Mouse (Mus musculus): Measurements from ENCODE around the gene Tctex1d4. TPM values are rescaled to one million over a fixed set of nuclear protein-coding genes. Genes with fewer than 3 reads are reported as not detected.

The Tctex1d4 gene
- polyA plus RNA-seq (2015; fragmentation: Nextera tagmentation; extraction: Ambion mirVana): not detected in 2 replicates

- Histone ChIP-seq H3K9ac (replicated peaks) (peak within 1 kb of the TSS; percentile 59), H3K36me3 (peaks cover 31% of the 10 kb centered on the region), H3K4me1 (replicated peaks) (peaks cover 37% of the 10 kb centered on the region), H3K9me3 (no peaks in the 10 kb centered on the region), H3K4me2 (replicated peaks) (0 out of 2 replicates have a peak within 1 kb of the TSS, but pooled peaks have one; percentile 9), H3K27me3 (no peaks in the 10 kb centered on the region), H3K27ac (peak within 1 kb of the TSS; percentile 80), H3K4me3 (replicated peaks) (no peak within 1 kb of the TSS)
- no peak for ATAC-seq
- 89% methylated on average over 9 of the region's 9 CpGs for WGBS
Measured at GRCm38 (mm10) chr4:117126675-117127290, at the start of gene Tctex1d4. Tctex1d4 (plus strand) TSS chr4:117126794.

GRCm38 (mm10) chr4:117087948-117088640 is 38.5 kb upstream of the Tctex1d4 start:
- Histone ChIP-seq H3K27ac (no peak overlapping the region), H3K27me3 (no peaks in the 10 kb centered on the region), H3K9me3 (no peaks in the 10 kb centered on the region; the same call in 1 of the 2 replicates), H3K9ac (replicated peaks) (no peak overlapping the region), H3K4me2 (replicated peaks) (no peak overlapping the region), H3K4me3 (replicated peaks) (no peak overlapping the region), H3K4me1 (replicated peaks) (no peaks in the 10 kb centered on the region), H3K36me3 (peaks cover 29% of the 10 kb centered on the region)
- no peak for ATAC-seq
- 82% methylated on average over 7 of the region's 7 CpGs for WGBS

GRCm38 (mm10) chr4:117090586-117090985 is 36.0 kb upstream of the Tctex1d4 start:
- Histone ChIP-seq H3K4me3 (replicated peaks) (no peak overlapping the region), H3K27ac (no peak overlapping the region), H3K9me3 (no peaks in the 10 kb centered on the region; the same call in 1 of the 2 replicates), H3K4me1 (replicated peaks) (peaks cover 3% of the 10 kb centered on the region), H3K36me3 (peaks cover 21% of the 10 kb centered on the region), H3K9ac (replicated peaks) (no peak overlapping the region), H3K27me3 (peaks cover 17% of the 10 kb centered on the region), H3K4me2 (replicated peaks) (no peak overlapping the region)
- ATAC-seq: no peak
- WGBS: 85% methylated on average over 7 of the region's 7 CpGs

- Histone ChIP-seq H3K4me3 (replicated peaks) (no peak overlapping the region), H3K9ac (replicated peaks) (no peak overlapping the region), H3K36me3 (no peaks in the 10 kb centered on the region), H3K9me3 (no peaks in the 10 kb centered on the region; the same call in 1 of the 2 replicates), H3K27me3 (peaks cover 49% of the 10 kb centered on the region), H3K4me2 (replicated peaks) (no peak overlapping the region), H3K27ac (no peak overlapping the region), H3K4me1 (replicated peaks) (peaks cover 36% of the 10 kb centered on the region)
- no peak for ATAC-seq
- WGBS: 77% methylated on average over 3 of the region's 3 CpGs
Measured at GRCm38 (mm10) chr4:117094626-117095361, 31.8 kb upstream of the Tctex1d4 start.

- peaks cover 36% of the 10 kb centered on the region for H3K4me1 ChIP-seq (replicated peaks)
- ATAC-seq: peak; percentile 89
- H3K27me3 ChIP-seq: peaks cover 51% of the 10 kb centered on the region
- H3K36me3 ChIP-seq: no peaks in the 10 kb centered on the region; the same call in 1 of the 2 replicates
- WGBS: under 1% methylated on average over 50 of the region's 50 CpGs
- peak within 1 kb of the TSS; percentile 88 for H3K4me2 ChIP-seq (replicated peaks)
- peak within 1 kb of the TSS; percentile 58 for H3K4me3 ChIP-seq (replicated peaks)
- peak within 1 kb of the TSS; percentile 71 for H3K27ac ChIP-seq
- H3K9me3 ChIP-seq: no peaks in the 10 kb centered on the region; the same call in 1 of the 2 replicates
- H3K9ac ChIP-seq (replicated peaks): peak within 1 kb of the TSS; percentile 75
Measured at GRCm38 (mm10) chr4:117095551-117096452, 30.8 kb upstream of the Tctex1d4 start, which contains the start of gene Ptch2. Ptch2 (plus strand) TSS chr4:117096075.

GRCm38 (mm10) chr4:117096666-117097065 is 29.9 kb upstream of the Tctex1d4 start:
- peak overlapping the region; percentile 58 for H3K4me3 ChIP-seq (replicated peaks)
- H3K4me2 ChIP-seq (replicated peaks): peak overlapping the region; percentile 88
- WGBS: 9% methylated on average over 5 of the region's 5 CpGs
- H3K9ac ChIP-seq (replicated peaks): peak overlapping the region; percentile 75
- H3K9me3 ChIP-seq: no peaks in the 10 kb centered on the region
- H3K4me1 ChIP-seq (replicated peaks): peaks cover 36% of the 10 kb centered on the region
- H3K27ac ChIP-seq: peak overlapping the region; percentile 71; the same call in 1 of the 2 replicates
- no peaks in the 10 kb centered on the region; the same call in 1 of the 2 replicates for H3K36me3 ChIP-seq
- peaks cover 51% of the 10 kb centered on the region for H3K27me3 ChIP-seq
- no peak for ATAC-seq

- Histone ChIP-seq H3K27ac (no peak overlapping the region), H3K36me3 (no peaks in the 10 kb centered on the region; the same call in 1 of the 2 replicates), H3K9me3 (no peaks in the 10 kb centered on the region), H3K27me3 (peaks cover 51% of the 10 kb centered on the region), H3K4me2 (replicated peaks) (peak overlapping the region; percentile 88), H3K4me3 (replicated peaks) (peak overlapping the region; percentile 58; the same call in 1 of the 2 replicates), H3K4me1 (replicated peaks) (peaks cover 36% of the 10 kb centered on the region), H3K9ac (replicated peaks) (peak overlapping the region; percentile 36)
- no peak for ATAC-seq
- 51% methylated on average over 8 of the region's 8 CpGs for WGBS
Measured at GRCm38 (mm10) chr4:117097969-117098763, 28.4 kb upstream of the Tctex1d4 start.

- no peak overlapping the region for H3K27ac ChIP-seq
- no peak overlapping the region for H3K4me3 ChIP-seq (replicated peaks)
- peak overlapping the region; percentile 36; the same call in 1 of the 2 replicates for H3K9ac ChIP-seq (replicated peaks)
- no peaks in the 10 kb centered on the region for H3K9me3 ChIP-seq
- H3K4me2 ChIP-seq (replicated peaks): peak overlapping the region; percentile 88; the same call in 1 of the 2 replicates
- ATAC-seq: no peak
- H3K27me3 ChIP-seq: peaks cover 51% of the 10 kb centered on the region
- 37% methylated on average over 2 of the region's 2 CpGs for WGBS
- H3K36me3 ChIP-seq: no peaks in the 10 kb centered on the region; the same call in 1 of the 2 replicates
- H3K4me1 ChIP-seq (replicated peaks): peaks cover 36% of the 10 kb centered on the region
Measured at GRCm38 (mm10) chr4:117098764-117099036, 27.9 kb upstream of the Tctex1d4 start.

- Histone ChIP-seq H3K9me3 (no peaks in the 10 kb centered on the region), H3K4me1 (replicated peaks) (peaks cover 36% of the 10 kb centered on the region), H3K27ac (no peak overlapping the region), H3K9ac (replicated peaks) (no peak overlapping the region), H3K36me3 (no peaks in the 10 kb centered on the region; the same call in 1 of the 2 replicates), H3K4me3 (replicated peaks) (no peak overlapping the region), H3K27me3 (peaks cover 39% of the 10 kb centered on the region), H3K4me2 (replicated peaks) (no peak overlapping the region)
- no peak for ATAC-seq
- WGBS: 78% methylated on average over 4 of the region's 4 CpGs
Measured at GRCm38 (mm10) chr4:117100036-117100435, 26.6 kb upstream of the Tctex1d4 start.

GRCm38 (mm10) chr4:117101218-117101617 is 25.4 kb upstream of the Tctex1d4 start:
- no peak overlapping the region for H3K4me3 ChIP-seq (replicated peaks)

More at GRCm38 (mm10) chr4:117101218-117101617, 25.4 kb upstream of the Tctex1d4 start:
- Histone ChIP-seq H3K4me2 (replicated peaks) (no peak overlapping the region), H3K36me3 (peaks cover 6% of the 10 kb centered on the region; the same call in 1 of the 2 replicates), H3K4me1 (replicated peaks) (peaks cover 27% of the 10 kb centered on the region), H3K9me3 (no peaks in the 10 kb centered on the region), H3K27me3 (peaks cover 28% of the 10 kb centered on the region), H3K27ac (no peak overlapping the region), H3K9ac (replicated peaks) (no peak overlapping the region)
- WGBS: 43% methylated on average over 7 of the region's 7 CpGs
- ATAC-seq: no peak

All from midbrain, embryonic 13.5 days (tissue).